Mouse (Mus musculus): ENCODE data around the gene Rac2.

Rac2 gene

GRCm38 (mm10) chr15:78547415-78548335 lies 24.9 kb downstream of the Rac2 start:
- no peak for DNase-seq (ENCODE audit: low spot score in 2 of 2)

- DNase-seq (ENCODE audit: low spot score in 2 of 2): no peak
Measured at GRCm38 (mm10) chr15:78546060-78546459, 26.5 kb downstream of the Rac2 start.

GRCm38 (mm10) chr15:78544561-78545001 lies 28.0 kb downstream of the Rac2 start, which contains the start of gene Sstr3:
Gene Sstr3 (minus strand): TSS chr15:78544685.
- peak in 1 of 2 experiments; percentile 51 for DNase-seq (ENCODE audit: low spot score in 2 of 2)

GRCm38 (mm10) chr15:78544041-78544440 lies 28.5 kb downstream of the Rac2 start:
- DNase-seq (ENCODE audit: low spot score in 2 of 2): no peak

- peak in 1 of 2 experiments; percentile 41 for DNase-seq (ENCODE audit: low spot score in 2 of 2)
Measured at GRCm38 (mm10) chr15:78542767-78543303, 29.7 kb downstream of the Rac2 start.

GRCm38 (mm10) chr15:78542098-78542766 lies 30.4 kb downstream of the Rac2 start:
- no peak for DNase-seq (ENCODE audit: low spot score in 2 of 2)

- DNase-seq (ENCODE audit: low spot score in 2 of 2): no peak
Measured at GRCm38 (mm10) chr15:78541606-78542005, 31.0 kb downstream of the Rac2 start.

- no peak for DNase-seq (ENCODE audit: low spot score in 2 of 2)
Measured at GRCm38 (mm10) chr15:78541036-78541435, 31.5 kb downstream of the Rac2 start.

GRCm38 (mm10) chr15:78535723-78536421 lies 36.7 kb downstream of the Rac2 start:
- DNase-seq (ENCODE audit: low spot score in 2 of 2): no peak

GRCm38 (mm10) chr15:78533346-78533835 lies 39.2 kb downstream of the Rac2 start:
- no peak for DNase-seq (ENCODE audit: low spot score in 2 of 2)

GRCm38 (mm10) chr15:78532566-78533345 lies 39.8 kb downstream of the Rac2 start:
- DNase-seq (ENCODE audit: low spot score in 2 of 2): no peak

- DNase-seq (ENCODE audit: low spot score in 2 of 2): peak; percentile 99 to 100
Measured at GRCm38 (mm10) chr15:78531901-78532469, 40.6 kb downstream of the Rac2 start.

GRCm38 (mm10) chr15:78531451-78531720 lies 41.2 kb downstream of the Rac2 start:
- no peak for DNase-seq (ENCODE audit: low spot score in 2 of 2)

GRCm38 (mm10) chr15:78530671-78531450 lies 41.7 kb downstream of the Rac2 start, which contains the start of gene C1qtnf6:
Gene C1qtnf6 (minus strand): TSS chr15:78531416.
- no peak for DNase-seq (ENCODE audit: low spot score in 2 of 2)

- no peak for DNase-seq (ENCODE audit: low spot score in 2 of 2)
Measured at GRCm38 (mm10) chr15:78530141-78530540, 42.4 kb downstream of the Rac2 start.

- DNase-seq (ENCODE audit: low spot score in 2 of 2): peak; percentile 72 to 73
Measured at GRCm38 (mm10) chr15:78529428-78529990, 43.1 kb downstream of the Rac2 start.

GRCm38 (mm10) chr15:78528726-78529411 lies 43.7 kb downstream of the Rac2 start:
- DNase-seq (ENCODE audit: low spot score in 2 of 2): no peak

GRCm38 (mm10) chr15:78527973-78528372 lies 44.6 kb downstream of the Rac2 start:
- DNase-seq (ENCODE audit: low spot score in 2 of 2): no peak

GRCm38 (mm10) chr15:78524163-78524562 lies 48.4 kb downstream of the Rac2 start:
- no peak for DNase-seq (ENCODE audit: low spot score in 2 of 2)

Data from frontal cortex, postnatal 36 days (tissue).